Mouse (Mus musculus) embryonic facial prominence, embryonic 11.5 days (tissue): ENCODE measurements around the gene Nckap5. TPM values are rescaled to one million over a fixed set of nuclear protein-coding genes. Genes with fewer than 3 reads are reported as not detected.

ENCODE experiments used
- ATAC-seq: fragments of 200-750 bp; cut with Nextera tagmentation; replicated peaks from 2 replicates; pipeline ENCODE4 v1.8.0; 2017; ENCODE audit warnings: low read depth; ENCODE audit not compliant: insufficient number of reproducible peaks, low FRiP score, low TSS enrichment
- DNase-seq: peaks from one replicate; pipeline ENCODE4 v3.0.0-alpha.2; 2015; ENCODE audit warnings: low spot score
- H3K27ac ChIP-seq: fragments of 300-500 bp; sonication (generic); replicated peaks from 2 replicates; pipeline ENCODE4 v1.5.1; 2014; ENCODE audit warnings: mild to moderate bottlenecking, low read depth, low read length, control low read depth
- H3K27me3 ChIP-seq: fragments of 300-500 bp; sonication (generic); 2 replicates; pipeline ENCODE4 v1.6.1; 2014; ENCODE audit warnings: mild to moderate bottlenecking, low read length, moderate library complexity, mixed read lengths; ENCODE audit not compliant: control insufficient read depth, insufficient read depth
- H3K36me3 ChIP-seq: fragments of 300-500 bp; sonication (generic); replicated peaks from 2 replicates; pipeline ENCODE4 v1.6.1; 2014; ENCODE audit warnings: low read depth, mild to moderate bottlenecking, low read length, moderate library complexity, mixed read lengths; ENCODE audit not compliant: control insufficient read depth, insufficient read depth
- H3K4me1 ChIP-seq: fragments of 300-500 bp; sonication (generic); 2 replicates; pipeline ENCODE4 v1.6.1; 2014; ENCODE audit warnings: low read length, mixed read lengths; ENCODE audit not compliant: control insufficient read depth, insufficient read depth
- H3K4me2 ChIP-seq: fragments of 300-500 bp; sonication (generic); 2 replicates; pipeline ENCODE4 v1.6.1; 2014; ENCODE audit warnings: low read depth, mild to moderate bottlenecking, control low read depth, low read length, moderate library complexity
- H3K4me3 ChIP-seq: fragments of 300-500 bp; sonication (generic); 2 replicates; pipeline ENCODE4 v1.5.1; 2014; ENCODE audit warnings: low read depth, low read length, control low read depth
- H3K9ac ChIP-seq: fragments of 300-500 bp; sonication (generic); replicated peaks from 2 replicates; pipeline ENCODE4 v1.6.1; 2014; ENCODE audit warnings: mild to moderate bottlenecking, control low read depth, low read length
- H3K9me3 ChIP-seq: fragments of 300-500 bp; sonication (generic); replicated peaks from 2 replicates; pipeline ENCODE4 v1.6.1; 2016; ENCODE audit warnings: mild to moderate bottlenecking, low read length, inconsistent platforms, mixed read lengths; ENCODE audit not compliant: control insufficient read depth
- WGBS: fragments of 180-500 bp; shearing (Covaris S2); extraction: QIAGEN DNeasy Blood & Tissue Kit; methylation state at CpG from one replicate; pipeline ENCODE4 v1.1.7; 2014; 5-methylcytosine and 5-hydroxymethylcytosine counted together
- polyA plus RNA-seq: library from polyadenylated mRNA; unstranded; fragments of >200 nt; fragmentation: Nextera tagmentation; extraction: Ambion mirVana; gene quantifications from 2 replicates; pipeline ENCODE4 v1.2.1, GENCODE M21; 2014

The Nckap5 gene
- polyA plus RNA-seq, 1 experiment from 2014 or later: 5.7 TPM

GRCm38 (mm10) chr1:126168579-126168978, 662.0 kb downstream of the Nckap5 start:
- no peaks in the 10 kb centered on the region for H3K9me3 ChIP-seq
- no peak overlapping the region for H3K9ac ChIP-seq
- no peaks in the 10 kb centered on the region for H3K27me3 ChIP-seq
- no peaks in the 10 kb centered on the region for H3K4me1 ChIP-seq
- no peak overlapping the region for H3K4me2 ChIP-seq
- no peaks in the 10 kb centered on the region for H3K36me3 ChIP-seq
- ATAC-seq (no peak), DNase-seq (no peak)
- no peak overlapping the region for H3K4me3 ChIP-seq
- H3K27ac ChIP-seq: no peak overlapping the region
- 50% methylated on average over 1 of the region's 1 CpGs for WGBS

- no peaks in the 10 kb centered on the region for H3K4me1 ChIP-seq
- ATAC-seq: no peak
- no peaks in the 10 kb centered on the region for H3K27me3 ChIP-seq
- no peaks in the 10 kb centered on the region for H3K9me3 ChIP-seq
- no peak overlapping the region for H3K9ac ChIP-seq
- no peak overlapping the region for H3K4me3 ChIP-seq
- 37% methylated on average over 2 of the region's 2 CpGs for WGBS
- no peak overlapping the region for H3K4me2 ChIP-seq
- DNase-seq: no peak
- H3K27ac ChIP-seq: no peak overlapping the region
- no peaks in the 10 kb centered on the region for H3K36me3 ChIP-seq
Observed at GRCm38 (mm10) chr1:126168131-126168530, 662.5 kb downstream of the Nckap5 start.

- H3K4me2 ChIP-seq: no peak overlapping the region
- 74% methylated on average over 7 of the region's 7 CpGs for WGBS
- H3K4me3 ChIP-seq: no peak overlapping the region
- no peak overlapping the region for H3K9ac ChIP-seq
- no peak for ATAC-seq
- no peaks in the 10 kb centered on the region for H3K27me3 ChIP-seq
- no peaks in the 10 kb centered on the region for H3K4me1 ChIP-seq
- no peak for DNase-seq
- H3K9me3 ChIP-seq: no peaks in the 10 kb centered on the region
- no peak overlapping the region for H3K27ac ChIP-seq
- H3K36me3 ChIP-seq: no peaks in the 10 kb centered on the region
Observed at GRCm38 (mm10) chr1:126167546-126167945, 663.1 kb downstream of the Nckap5 start.

DNA sequence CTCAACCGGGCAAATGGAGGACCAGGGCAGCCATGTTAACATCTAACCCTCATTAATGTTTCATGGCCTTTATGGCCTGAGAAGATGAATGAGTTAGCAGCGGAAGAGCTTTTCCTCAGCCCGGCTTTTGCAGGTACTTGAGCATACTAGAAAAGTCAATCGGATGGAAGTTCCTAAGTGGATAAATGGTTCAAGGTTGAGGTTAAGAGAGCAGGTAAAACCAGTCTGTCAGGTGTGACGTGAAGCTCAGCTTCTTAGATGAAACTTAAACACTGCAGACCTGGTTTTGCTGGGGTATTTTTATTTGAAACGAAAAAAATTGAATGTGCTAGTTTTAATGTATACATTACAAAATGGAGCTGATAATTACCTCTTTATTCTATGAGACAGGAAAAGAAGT, 671.3 kb downstream of the Nckap5 start:
- Histone ChIP-seq H3K27ac (no peak overlapping the region), H3K4me2 (no peak overlapping the region), H3K9ac (no peak overlapping the region), H3K27me3 (no peaks in the 10 kb centered on the region), H3K36me3 (no peaks in the 10 kb centered on the region), H3K9me3 (no peaks in the 10 kb centered on the region), H3K4me3 (no peak overlapping the region), H3K4me1 (no peaks in the 10 kb centered on the region)
- WGBS: 86% methylated on average over 6 of the region's 6 CpGs
- ATAC-seq: no peak
- DNase-seq: peak; percentile 12

DNA sequence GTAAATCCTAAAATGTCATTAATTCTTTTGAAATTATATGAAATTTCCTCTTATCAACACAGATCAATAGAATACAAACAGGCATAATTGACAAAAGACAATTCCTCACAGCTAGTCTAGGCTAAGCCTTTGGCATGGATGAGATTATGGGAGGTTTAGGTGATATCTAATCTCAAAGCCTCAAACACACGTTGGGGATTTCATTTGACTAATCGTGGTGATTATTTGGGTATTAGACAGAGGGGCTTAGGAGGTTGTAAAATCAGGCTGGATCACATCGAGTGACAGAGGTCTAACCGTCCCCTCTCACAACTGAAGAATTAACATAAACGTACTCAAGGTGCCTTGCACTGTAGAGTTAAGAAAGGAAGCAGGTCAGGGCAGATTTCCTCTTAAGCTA, 674.8 kb downstream of the Nckap5 start:
- Histone ChIP-seq H3K36me3 (no peaks in the 10 kb centered on the region), H3K9ac (no peak overlapping the region), H3K4me1 (no peaks in the 10 kb centered on the region), H3K4me3 (no peak overlapping the region), H3K9me3 (no peaks in the 10 kb centered on the region), H3K4me2 (no peak overlapping the region), H3K27me3 (no peaks in the 10 kb centered on the region), H3K27ac (no peak overlapping the region)
- DNase-seq (no peak), ATAC-seq (no peak)
- 67% methylated on average over 5 of the region's 5 CpGs for WGBS

- WGBS: 87% methylated on average over 6 of the region's 6 CpGs
- Histone ChIP-seq H3K27ac (no peak overlapping the region), H3K36me3 (no peaks in the 10 kb centered on the region), H3K4me3 (no peak overlapping the region), H3K9me3 (no peaks in the 10 kb centered on the region), H3K9ac (no peak overlapping the region), H3K4me2 (no peak overlapping the region), H3K4me1 (no peaks in the 10 kb centered on the region), H3K27me3 (no peaks in the 10 kb centered on the region)
- no peak for DNase-seq
- ATAC-seq: no peak
Observed at GRCm38 (mm10) chr1:126153516-126154234, 676.9 kb downstream of the Nckap5 start.

GRCm38 (mm10) chr1:126152217-126152616, 678.4 kb downstream of the Nckap5 start:
- 71% methylated on average over 6 of the region's 6 CpGs for WGBS
- Histone ChIP-seq H3K4me1 (no peaks in the 10 kb centered on the region), H3K27me3 (no peaks in the 10 kb centered on the region), H3K27ac (no peak overlapping the region), H3K9ac (no peak overlapping the region), H3K36me3 (no peaks in the 10 kb centered on the region), H3K4me2 (no peak overlapping the region), H3K4me3 (no peak overlapping the region), H3K9me3 (no peaks in the 10 kb centered on the region)
- no peak for DNase-seq
- ATAC-seq: no peak

DNA sequence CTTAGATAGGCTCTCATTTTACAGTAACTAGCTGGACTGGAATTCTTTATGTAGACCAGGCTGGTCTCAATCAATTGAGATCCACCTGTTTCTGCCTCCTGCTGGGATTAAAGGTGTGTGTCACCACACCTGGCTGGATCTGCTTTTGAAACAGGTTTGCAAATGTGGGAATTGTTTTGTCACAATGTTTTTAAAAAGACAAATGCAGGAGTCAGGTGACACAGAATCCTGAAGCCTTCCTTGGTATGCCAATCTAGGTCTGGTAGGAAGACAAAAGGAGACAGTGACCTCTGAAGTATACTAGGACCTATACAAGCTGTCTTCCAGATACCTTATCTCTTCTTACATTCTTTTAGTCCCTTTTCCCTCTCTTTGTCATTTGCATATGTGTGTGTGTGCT, 680.6 kb downstream of the Nckap5 start:
- Histone ChIP-seq H3K4me2 (no peak overlapping the region), H3K9me3 (no peaks in the 10 kb centered on the region), H3K27me3 (no peaks in the 10 kb centered on the region), H3K9ac (no peak overlapping the region), H3K4me1 (no peaks in the 10 kb centered on the region), H3K4me3 (no peak overlapping the region), H3K27ac (no peak overlapping the region), H3K36me3 (no peaks in the 10 kb centered on the region)
- ATAC-seq (no peak), DNase-seq (no peak)
